Mouse (Mus musculus) cerebellum, postnatal 10 days (tissue): ENCODE data around the gene Efcab2.

Experiments used
- DNase-seq, 2 experiments: peaks; one replicate each; pipeline ENCODE4 v3.0.0; 2021; ENCODE audit warnings: mixed read lengths in 2 of 2

Efcab2 gene

DNA sequence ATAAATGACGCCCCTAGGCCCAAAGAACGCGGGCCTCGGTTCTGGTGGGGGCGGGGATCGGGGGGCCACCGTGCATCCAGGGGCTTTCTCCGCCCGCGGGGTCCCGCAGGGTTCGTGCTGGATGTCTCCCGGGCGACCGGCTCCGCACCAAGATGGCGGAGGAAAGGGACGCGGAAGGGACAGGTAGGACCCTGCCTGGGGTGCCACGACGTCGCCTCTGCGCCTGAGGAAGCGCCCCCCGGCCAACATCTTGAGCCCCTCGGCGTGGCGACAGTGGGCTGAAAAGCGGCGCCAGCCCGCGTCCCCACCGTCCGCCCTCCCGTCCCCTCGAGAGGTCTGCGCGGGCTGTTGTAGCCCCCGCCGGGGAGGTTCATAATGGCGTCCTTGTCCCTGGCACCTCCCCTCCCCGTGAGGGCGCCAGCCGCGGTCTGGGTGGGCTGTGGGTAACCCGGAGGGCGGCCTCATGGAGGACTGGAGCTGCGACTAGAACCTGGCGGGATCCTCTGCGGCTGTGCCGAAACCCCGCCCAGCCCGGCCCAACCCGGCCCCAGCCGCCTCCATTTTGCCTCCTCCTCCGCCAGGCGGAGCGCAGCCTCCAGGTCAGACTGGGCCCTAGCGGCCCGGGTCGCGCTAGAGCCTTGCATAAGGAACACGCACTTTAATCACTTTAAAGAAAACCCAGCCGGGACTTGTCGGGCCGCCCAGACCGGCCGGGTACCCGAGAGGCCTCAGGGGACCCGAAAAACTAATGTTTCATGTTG is at the start of gene Efcab2:
Efcab2 (plus strand) TSS at position 135 of the 761 bp plus-strand sequence.
- peak; percentile 95 to 97 for DNase-seq

DNA sequence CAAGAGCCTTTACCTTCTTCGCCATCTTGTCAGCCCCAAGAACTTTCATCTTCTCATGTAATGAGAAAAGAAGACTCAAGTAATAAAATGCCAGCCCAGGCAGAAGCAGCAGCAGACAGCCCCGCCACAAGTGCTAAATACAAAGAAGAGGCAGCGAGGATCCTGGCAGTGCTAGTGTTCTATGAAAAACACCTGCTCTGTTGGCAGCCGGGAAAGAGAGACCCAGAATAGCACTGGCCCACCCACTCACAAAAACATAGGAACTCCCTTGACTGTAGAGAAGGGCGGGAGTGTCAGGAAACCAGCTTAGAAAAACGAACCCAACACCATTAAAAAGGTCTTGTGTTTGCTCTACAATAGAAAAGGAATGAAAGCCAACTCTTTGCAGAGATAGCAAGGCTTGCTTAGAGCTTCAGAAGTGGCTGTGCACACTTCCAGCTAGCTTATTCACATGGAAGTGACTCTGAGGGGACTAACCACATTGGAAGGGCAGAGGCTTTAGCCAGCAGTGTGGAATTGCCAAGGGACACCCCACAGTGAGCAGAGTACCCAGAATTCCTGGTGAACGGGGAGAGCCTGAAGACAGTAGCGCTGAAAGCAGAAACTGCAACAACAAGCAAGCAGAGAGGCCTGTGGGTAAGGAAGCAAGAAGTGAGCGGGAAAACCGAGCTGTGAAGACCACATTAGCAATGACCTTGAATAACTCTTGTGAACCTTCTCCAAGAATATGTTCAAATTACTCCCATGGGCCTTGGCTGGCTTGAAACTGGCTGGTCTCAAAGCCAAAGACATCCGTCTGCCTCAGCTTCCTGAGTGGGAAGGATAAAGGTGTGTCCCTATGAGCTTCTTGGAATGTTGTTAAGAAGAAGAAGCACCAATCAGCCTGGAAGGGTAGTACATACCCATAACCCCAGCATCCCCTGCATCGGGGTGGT is 47.8 kb upstream of the Efcab2 start:
- peak; percentile 38 to 45 for DNase-seq

DNA sequence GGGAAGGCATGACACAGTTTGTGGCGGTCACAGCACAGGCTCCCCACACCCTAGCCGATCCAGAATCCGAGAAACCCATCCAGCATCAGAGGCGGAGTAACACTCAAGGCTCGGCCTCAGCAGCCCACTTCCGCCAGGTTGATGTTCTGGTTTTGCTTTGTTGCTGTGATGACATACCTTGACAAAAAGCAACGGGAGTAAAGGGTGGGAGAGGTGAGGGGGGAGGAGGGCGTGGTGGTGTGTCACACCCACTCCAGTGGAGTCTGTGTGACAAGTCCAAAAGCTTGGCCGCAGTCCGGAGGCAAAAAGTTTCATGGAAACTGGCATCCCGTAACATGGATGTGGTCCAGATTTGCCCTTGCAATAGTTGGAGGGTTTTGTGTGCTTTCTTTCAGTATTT is 45.6 kb upstream of the Efcab2 start:
- DNase-seq: no peak

DNA sequence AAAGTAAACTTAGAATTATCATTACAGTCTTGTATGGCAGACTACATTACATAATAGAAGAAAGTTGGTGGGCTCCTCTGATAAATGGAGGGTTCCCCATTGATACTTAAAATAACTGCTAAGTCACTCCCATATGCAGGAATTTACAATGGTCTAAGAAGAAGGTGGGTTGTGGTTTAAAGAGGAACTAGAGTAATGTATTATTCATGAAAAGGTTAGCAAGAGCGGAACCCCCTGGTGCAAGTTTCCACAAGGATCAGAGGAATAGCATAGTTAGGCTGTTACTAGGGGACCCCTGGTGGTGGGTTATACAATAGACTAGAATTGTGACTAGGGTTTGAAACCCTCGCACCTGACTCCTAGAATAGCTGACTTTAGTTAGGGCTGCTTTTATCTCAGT is 45.2 kb upstream of the Efcab2 start:
- DNase-seq: peak in 1 of 2 experiments; percentile 14

DNA sequence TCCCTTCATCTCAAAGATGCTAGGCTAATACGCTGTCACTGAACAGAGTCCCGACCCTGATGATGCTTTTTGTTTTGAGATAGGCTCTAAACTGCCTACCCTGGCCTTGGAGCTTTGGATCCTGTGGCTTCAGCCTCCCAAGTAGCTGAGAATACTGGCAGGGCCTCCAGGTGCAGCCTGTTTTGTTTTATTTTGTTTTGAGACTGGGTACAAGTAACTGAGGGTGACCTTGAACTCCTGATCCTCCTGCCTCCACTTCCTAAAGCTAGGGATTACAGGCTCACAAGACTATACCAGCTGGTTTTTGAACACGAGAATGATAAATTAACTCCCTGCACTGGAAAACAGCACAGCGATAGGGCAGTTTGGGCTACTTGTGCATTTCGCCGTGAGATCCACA is 40.7 kb upstream of the Efcab2 start:
- DNase-seq: no peak

DNA sequence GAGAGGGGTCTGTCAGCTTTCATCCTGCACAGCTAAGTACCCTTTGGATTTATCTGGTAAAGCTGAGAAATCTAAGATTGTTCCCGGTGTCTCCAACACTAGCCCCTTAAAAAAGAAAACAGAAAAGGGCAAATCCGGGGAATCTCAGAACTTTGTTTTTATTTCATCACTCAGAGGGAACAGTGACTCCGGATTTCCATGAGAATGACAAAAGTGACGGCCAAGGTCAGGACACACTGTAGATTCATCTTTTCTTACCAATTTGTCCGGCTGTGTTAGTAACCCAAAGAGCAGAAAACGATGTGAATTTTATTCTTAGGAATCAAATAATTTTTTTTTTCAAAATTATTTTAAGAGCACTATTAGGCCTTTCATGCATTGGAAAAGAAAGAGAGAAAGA is 37.8 kb upstream of the Efcab2 start:
- DNase-seq: no peak

DNA sequence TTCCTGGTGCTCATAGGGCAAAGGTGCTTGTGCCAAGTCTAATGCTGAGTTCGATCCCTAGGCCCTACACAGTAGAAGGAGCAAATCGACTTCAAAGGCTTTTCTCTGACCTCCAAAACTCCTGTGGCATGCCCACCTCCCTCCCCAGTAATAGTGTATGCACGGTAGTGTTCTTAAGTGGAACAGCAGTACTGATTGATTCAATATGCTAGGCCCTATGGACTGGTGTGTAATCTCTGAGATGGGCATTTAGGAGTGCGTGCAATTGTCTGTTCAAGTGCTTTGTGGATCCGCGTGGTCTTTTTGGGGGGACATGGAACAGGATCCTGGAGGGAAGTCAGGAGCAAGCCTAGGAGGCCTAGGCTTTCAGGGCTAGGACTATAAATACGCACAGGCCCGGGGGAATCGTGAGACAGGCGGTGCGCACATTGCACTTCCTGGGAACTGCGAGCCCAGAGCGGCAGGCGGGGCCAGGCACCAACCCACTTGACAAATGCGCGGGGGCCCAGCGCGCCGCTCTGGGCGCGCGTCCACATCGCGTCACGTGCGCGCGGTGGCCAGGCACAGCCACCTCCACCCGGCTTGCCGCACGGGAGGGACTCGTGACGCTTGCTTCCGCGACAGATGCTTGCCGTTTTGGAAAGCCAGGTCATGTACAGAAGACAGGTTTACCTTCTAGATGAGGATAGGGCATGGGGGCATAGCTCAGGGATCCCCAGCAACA is 37.2 kb upstream of the Efcab2 start:
- peak; percentile 95 to 97 for DNase-seq

DNA sequence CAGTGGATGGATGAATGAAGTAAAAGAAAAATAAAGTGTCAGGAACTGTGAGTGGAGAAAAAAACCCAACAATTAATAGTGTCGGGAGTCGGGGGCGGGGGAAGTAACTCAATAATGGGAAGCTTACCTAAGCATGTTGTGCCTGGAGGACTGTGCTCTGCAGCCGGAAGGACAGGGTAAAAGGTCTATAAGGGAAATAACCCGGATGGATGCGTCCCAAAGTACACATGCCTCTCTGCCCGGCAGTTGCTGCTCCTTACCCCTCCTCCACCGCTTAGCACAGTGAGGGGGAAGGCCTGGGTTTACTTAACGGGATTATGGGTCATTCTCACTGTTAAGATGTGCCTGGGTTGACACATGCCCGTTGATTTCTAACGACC is 36.6 kb upstream of the Efcab2 start:
- DNase-seq: peak; percentile 66 to 71

DNA sequence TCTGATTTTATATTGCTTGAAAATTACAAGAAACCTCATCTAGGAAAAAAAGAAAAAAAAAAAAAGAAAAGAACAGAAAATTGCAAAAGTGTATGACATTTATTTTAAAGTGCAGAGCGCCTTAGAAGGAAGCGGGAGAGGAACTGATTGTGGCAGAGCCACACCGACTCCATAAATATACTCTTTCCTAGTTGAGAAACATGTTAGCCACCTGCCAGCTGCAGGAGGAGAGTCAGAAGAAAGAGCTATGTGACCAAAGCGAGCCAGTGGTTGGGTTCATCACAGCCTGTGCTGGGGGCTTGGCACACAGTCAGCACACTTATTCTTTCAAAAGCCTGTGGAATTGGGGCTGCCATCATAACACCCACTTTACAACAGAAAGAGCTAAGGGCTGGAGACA is 33.2 kb upstream of the Efcab2 start:
- DNase-seq: no peak

DNA sequence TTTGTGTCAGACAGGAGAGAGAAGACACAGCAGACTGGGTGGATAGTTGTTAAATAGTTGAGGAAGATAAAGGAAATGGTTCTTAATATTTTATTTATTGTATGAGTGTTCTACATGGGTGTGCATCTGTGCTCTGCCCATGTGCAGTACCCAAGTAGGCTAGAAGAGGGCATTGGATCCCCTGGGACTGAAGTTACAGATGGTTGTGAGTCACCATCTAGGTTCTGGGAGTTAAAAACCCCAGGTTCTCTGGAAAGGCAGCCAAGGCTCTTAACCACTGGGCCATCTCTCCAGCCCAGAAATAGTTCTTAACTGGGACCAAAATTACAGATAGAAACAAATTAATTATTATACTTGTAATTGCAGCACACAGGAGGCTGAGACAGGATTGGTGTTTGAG is 30.5 kb upstream of the Efcab2 start:
- DNase-seq: no peak

DNA sequence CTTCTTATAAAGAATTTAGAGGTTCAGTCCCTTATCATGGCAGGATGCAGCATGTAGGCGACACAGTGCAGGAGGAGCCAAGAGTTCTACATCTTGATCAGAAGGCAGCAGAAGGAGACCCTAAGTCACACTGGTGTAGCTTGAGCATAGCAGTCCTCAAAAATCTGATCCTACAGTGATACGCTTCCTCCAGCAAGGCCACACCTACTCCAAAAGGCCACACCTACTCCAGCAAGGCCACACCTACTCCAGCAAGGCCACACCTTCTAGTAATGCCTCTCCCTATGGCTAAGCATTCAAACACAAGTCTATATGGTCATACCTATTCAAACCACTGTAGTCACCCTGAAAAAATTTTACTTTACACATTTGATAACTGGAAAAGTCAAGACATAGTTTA is 29.8 kb upstream of the Efcab2 start:
- DNase-seq: no peak

DNA sequence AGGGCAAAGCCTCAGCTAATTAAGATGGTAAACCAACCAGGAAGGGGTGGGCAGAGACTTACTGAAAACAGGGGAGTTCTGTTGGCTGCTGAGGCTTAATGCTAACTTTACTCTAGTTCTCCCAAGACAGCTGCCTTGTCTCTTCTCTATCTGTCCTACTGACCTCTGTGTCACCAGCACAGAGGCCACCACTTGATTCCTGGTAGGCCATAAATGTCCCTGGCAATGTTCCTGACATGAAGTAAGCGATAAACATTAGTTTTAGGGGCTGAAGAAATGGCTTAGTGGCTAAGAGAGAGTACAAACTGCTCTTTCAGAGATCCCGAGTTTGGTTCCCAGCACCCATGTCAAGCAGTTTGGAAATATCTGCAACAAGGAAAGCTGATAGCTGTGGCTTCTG is 29.0 kb upstream of the Efcab2 start:
- DNase-seq: no peak

DNA sequence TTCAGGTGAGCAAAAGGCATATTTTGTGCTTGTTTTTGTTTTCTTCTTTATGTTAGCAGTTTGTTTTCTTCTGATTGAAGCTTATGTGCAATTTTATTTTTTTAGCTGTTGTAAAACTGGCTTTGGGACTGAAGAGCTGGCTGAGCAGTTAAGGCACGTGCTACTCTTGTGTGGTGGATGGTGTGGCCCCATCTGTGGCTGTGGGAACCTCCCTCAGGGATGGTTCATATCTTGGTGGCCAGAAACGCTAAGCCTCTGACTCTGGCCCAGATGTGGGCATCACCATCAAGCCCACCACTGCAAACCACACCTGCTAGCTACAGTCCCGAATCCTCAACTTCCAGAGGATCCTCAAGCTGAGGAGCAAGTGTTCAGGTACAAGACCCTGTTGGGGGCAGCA is 27.8 kb upstream of the Efcab2 start:
- no peak for DNase-seq

DNA sequence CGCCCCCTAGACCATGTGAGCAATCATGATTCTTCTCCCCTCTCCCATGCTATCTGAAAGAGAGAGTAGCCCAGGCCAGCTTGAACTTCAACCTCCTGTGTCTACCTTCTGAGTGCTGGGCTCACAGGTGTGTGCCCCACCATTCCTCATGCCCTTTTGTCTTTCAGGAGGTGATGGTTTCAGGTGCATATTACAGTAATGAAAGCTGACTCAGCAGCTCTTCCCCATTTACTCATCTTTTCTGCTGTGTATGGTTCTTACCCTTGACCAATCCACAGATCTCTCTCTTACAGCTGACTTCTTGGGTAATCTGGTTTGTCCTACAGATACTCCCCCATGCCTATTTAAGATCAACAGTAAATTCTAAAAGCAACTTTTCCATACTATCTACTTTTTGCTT is 26.7 kb upstream of the Efcab2 start:
- DNase-seq: no peak

DNA sequence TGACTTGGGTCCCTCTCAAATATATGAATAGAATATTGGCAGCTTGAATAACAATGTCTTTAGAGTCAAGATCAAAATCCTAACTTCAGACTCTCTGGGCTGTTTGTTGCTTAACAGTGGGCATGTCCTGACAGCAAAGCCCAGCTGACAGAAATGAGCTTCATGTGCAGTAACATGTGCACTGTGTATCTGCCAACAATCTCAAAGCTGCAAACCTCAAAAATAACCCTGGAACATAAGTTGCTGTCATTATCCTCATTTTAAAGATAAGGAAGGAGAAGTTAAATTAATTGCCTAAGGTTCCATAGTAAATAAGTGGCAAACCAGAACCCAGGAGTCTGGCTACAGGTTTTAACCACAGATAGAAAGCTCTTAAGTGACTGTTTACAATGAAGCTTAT is 23.7 kb upstream of the Efcab2 start:
- no peak for DNase-seq

DNA sequence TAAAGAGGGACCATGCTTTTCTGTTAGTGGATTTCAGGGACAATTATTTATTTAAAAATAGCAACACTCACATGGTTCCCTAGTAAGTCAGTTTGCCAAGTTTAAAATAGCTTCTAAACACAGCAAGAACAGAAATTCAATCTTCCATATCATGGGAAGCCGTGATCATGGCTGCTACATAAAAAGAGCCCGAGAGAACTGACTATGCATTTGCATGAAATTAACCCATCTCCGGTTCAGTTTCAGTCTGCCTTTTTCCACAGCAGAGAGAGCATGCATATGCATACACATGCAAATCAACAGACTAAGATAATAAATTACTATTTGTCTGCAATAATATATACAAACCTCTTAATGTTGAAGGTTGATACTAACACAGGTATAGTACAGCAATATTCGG is 17.1 kb upstream of the Efcab2 start:
- no peak for DNase-seq

DNA sequence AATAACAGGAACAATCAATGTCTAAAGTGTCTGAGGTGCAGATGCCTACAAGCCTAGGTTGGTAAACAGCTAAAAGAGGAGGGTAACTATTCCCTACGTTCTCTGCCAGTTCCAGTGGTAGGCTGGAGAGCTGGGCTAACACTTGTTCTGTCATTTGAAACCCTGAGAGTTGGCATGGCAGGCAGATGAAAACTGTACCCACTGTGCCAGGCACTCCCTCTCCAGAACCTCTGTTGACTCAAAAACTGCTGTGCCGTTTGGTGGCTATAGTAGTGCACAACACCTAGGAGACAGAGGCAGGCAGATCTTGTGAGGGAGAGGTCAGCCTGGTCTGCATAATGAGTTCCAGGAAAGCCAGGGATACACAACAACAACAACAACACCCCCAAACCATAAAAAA is 16.5 kb upstream of the Efcab2 start:
- DNase-seq: no peak

DNA sequence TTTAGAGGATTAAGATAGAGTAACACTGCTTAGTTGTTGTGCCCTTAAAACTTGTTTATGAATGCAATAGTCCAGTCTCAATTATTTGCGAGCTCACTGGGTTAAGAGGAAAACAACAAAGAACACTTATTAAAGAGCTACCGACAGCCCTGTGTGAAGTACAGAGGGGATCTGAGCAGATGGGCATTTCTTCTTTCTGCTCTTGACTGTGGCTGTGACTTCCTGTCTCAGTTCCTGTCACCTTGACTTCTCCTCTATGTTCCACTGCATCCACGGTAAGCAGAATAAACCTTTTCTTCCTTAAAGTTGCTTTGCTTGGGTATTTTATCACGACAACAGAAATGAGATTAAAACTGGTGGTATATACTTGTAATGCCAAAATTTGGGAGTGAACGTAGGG is 12.9 kb upstream of the Efcab2 start:
- no peak for DNase-seq

DNA sequence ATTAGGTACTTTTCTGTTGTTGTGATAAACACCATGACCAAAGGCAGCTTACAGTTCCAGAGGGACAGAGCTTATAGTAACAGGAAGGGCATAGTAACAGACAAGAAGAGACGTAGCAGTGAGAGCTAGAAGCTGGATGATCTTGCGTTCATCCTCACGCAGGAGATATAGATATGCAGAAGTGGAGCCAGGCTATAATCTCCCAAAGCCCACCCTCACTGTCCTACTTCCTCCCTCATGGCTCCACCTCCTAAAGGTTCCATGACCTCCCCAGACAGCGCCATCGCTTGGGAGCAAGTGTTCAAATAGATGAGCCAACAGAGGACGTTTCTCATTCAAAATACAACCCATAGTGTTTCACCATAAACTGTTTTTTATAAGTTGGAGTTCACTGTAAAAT is 10.8 kb upstream of the Efcab2 start:
- no peak for DNase-seq

DNA sequence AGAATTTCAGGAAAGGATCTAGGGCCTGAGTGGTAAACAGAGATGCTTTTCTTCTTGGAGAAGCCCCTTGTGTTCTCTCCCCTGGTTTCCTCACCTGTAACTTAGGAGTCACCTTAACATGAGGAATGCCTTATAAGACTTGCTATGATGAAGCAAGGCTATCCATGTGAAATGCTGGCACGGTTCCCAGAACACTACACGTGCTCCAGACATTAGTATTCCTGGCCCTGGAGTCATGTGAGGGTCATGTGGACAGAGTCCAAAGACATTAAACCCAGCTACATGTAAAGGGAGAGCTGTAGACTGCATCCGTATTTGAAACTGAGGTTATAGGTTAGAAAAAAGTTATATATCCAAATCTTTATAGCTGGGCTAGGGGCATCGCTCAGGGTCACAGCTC is 9.5 kb upstream of the Efcab2 start:
- peak; percentile 52 to 55 for DNase-seq

DNA sequence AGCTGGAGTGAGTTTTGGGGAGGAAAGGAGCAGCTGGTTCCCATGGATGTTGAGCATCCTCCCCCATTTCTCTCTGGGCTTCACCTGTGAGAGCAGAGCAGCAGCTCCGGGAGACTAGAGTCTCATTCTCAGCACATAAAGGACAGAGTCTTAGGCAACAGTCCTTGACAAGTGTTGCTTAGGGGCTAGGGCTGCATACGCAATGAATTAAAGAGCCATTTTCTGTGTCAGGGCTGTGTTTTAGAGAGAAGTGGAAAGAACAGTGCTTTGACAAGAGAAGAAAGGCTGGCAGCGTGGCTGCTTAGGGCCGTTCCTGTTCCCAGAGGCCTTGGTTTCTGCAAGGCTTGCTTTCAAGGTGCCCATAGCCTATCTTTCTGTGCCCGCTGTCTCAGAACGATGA is 6.0 kb upstream of the Efcab2 start:
- no peak for DNase-seq

DNA sequence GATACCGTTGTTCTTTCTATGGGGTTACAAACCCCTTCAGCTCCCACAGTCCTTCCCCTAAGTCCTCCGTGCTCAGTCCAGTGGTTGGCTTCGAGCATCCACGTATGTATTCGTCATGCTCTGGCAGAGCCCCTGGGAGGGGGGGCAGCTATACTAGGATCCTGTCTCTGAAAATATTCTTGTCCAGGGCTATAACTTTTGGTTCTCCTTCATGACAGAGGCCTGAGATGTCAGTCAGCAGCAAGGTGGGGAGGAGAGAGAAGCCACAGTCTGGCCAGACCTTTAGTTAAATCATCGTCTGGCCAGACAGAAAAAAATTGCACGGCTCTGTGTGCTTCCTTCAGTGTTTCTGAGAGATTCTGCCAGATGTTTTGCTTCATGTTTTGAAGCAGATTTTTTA is 5.2 kb upstream of the Efcab2 start:
- no peak for DNase-seq

DNA sequence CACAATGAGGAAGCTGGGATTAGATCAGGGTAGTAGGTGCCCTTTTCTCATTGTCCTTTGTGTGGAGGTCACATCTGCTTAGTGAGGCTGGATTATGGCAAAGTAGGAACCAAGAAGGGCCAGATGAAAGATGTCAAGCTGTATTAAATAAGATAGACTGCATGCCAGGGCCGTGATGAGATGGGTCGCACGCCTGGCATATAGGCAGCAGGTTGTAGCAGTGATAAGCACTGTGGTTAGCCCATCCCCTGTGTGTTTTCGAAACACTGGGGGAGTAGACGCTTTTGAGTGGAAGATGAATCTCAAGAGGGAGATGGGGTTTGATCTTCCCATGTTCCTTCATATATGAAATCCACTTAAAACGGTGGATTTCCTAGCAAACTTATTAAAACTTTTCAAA is 3.9 kb upstream of the Efcab2 start:
- DNase-seq: no peak
